Mouse (Mus musculus) inflammation-experienced regulatory T-cells, adult 6 months (primary cell): ENCODE results near the gene Gm20715. TPM values are rescaled to one million over a fixed set of nuclear protein-coding genes. Genes with fewer than 3 reads are reported as not detected.
"Not testable (repeated sequence)": the region's sequence is repeated elsewhere in the genome, so short reads cannot be mapped to it uniquely, and the experiment has no call there.

Source experiments
- ATAC-seq: one replicate; pipeline ENCODE4 v1.8.0; 2017
- polyA plus RNA-seq, 3 experiments: library from polyadenylated mRNA; unstranded; fragments of 100-300 nt; shearing (Covaris generic); gene quantifications; one replicate each; pipeline ENCODE4 v1.2.1; 2017

The Gm20715 gene
- not detected for polyA plus RNA-seq

- ATAC-seq = peak; percentile 63
Measured at GRCm38 (mm10) chr7:6410043-6410442, at the start of gene Gm20715. Gene Gm20715, plus strand, starts transcription at chr7:6410277.

GRCm38 (mm10) chr7:6360477-6361060 lies 49.5 kb upstream of the Gm20715 start:
- no peak for ATAC-seq

- ATAC-seq = no peak
Measured at GRCm38 (mm10) chr7:6361756-6362155, 48.3 kb upstream of the Gm20715 start.

GRCm38 (mm10) chr7:6362268-6363046 lies 47.6 kb upstream of the Gm20715 start:
- peak; percentile 77 for ATAC-seq

GRCm38 (mm10) chr7:6363047-6363488 lies 47.0 kb upstream of the Gm20715 start, which contains the start of gene Zfp78:
Gene Zfp78, plus strand, starts transcription at chr7:6363280.
- peak; percentile 65 for ATAC-seq

- ATAC-seq = no peak
Measured at GRCm38 (mm10) chr7:6364761-6365160, 45.3 kb upstream of the Gm20715 start.

- ATAC-seq = no peak
Measured at GRCm38 (mm10) chr7:6367185-6367584, 42.9 kb upstream of the Gm20715 start.

- ATAC-seq = not testable (repeated sequence)
Measured at GRCm38 (mm10) chr7:6368146-6368545, 41.9 kb upstream of the Gm20715 start.

- no peak for ATAC-seq
Measured at GRCm38 (mm10) chr7:6369460-6369859, 40.6 kb upstream of the Gm20715 start.

- ATAC-seq = no peak
Measured at GRCm38 (mm10) chr7:6372993-6373392, 37.1 kb upstream of the Gm20715 start.

GRCm38 (mm10) chr7:6378441-6378840 lies 31.6 kb upstream of the Gm20715 start:
- ATAC-seq = no peak

GRCm38 (mm10) chr7:6381431-6381830 lies 28.6 kb upstream of the Gm20715 start:
- no peak for ATAC-seq

GRCm38 (mm10) chr7:6383044-6383455 lies 27.0 kb upstream of the Gm20715 start, which contains the start of gene Zfp28:
Gene Zfp28, plus strand, starts transcription at chr7:6383295.
- ATAC-seq = peak; percentile 95

- no peak for ATAC-seq
Measured at GRCm38 (mm10) chr7:6384011-6384410, 26.1 kb upstream of the Gm20715 start.

GRCm38 (mm10) chr7:6386995-6387394 lies 23.1 kb upstream of the Gm20715 start:
- no peak for ATAC-seq

- ATAC-seq = no peak
Measured at GRCm38 (mm10) chr7:6388971-6389370, 21.1 kb upstream of the Gm20715 start.

GRCm38 (mm10) chr7:6389449-6389848 lies 20.6 kb upstream of the Gm20715 start:
- ATAC-seq = no peak

GRCm38 (mm10) chr7:6397996-6398975 lies 11.8 kb upstream of the Gm20715 start, which contains the start of gene Smim17:
Gene Smim17, plus strand, starts transcription at chr7:6398715.
- peak; percentile 97 for ATAC-seq

GRCm38 (mm10) chr7:6414626-6415441 lies 4.8 kb downstream of the Gm20715 start:
- no peak for ATAC-seq

GRCm38 (mm10) chr7:6415442-6415787 lies 5.3 kb downstream of the Gm20715 start:
- ATAC-seq = no peak

GRCm38 (mm10) chr7:6419894-6420293 lies 9.8 kb downstream of the Gm20715 start:
- ATAC-seq = no peak

- no peak for ATAC-seq
Measured at GRCm38 (mm10) chr7:6429381-6429780, 19.3 kb downstream of the Gm20715 start.
